Mouse (Mus musculus) right cerebral cortex, adult 18-20 months (tissue): Measurements from ENCODE around the gene Ereg.

Experiments used
- DNase-seq: peaks from one replicate; pipeline ENCODE4 v3.0.0; 2022; ENCODE audit warnings: mixed read lengths

Ereg gene

DNA sequence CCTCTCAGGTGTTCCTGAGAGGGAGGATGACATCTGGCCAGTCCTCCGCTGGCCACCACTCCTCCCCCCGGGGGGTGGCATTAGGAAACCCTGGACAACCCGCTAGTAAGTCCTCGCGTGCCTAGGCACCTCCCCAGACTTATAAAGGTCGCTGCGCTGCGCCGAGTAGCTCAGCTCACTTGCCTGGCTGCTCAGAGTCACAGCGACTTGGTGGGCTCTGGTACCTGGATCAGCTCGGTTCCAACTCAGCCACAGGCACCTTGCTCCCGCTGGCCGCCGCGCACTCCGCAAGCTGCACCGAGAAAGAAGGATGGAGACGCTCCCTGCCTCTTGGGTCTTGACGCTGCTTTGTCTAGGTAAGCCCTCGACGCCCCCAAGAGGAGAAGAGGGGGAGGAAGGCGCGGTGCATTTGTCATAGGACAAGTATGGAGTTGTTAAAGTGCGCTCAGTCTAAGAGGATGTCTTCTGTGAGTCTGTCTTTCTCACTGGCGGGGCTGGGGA lies at the start of gene Ereg:
Gene Ereg (plus strand): TSS at position 173 of the 501 bp plus-strand sequence.
- peak; percentile 2 for DNase-seq

DNA sequence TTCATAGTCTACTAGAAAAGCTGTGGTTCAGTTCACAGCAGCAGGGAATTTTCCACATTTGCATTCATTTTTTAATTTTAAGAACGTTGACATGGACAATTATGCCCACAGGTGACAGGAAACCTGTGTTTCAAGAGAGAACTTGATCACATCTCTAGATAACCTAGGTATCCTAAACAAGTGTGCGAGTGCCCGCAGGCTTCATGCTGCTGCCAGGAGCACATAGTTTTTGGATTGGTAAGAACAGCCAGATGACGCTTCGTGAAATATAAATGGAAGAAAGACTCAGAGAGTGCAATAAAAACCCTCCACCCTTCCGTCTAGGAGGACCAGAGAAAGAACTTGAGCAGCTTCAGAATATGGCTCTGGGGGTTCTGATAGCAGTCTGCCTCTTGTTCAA lies 47.3 kb upstream of the Ereg start, which contains the start of gene Epgn:
Gene Epgn (plus strand): TSS at position 301 of the 400 bp plus-strand sequence.
- DNase-seq: no peak

DNA sequence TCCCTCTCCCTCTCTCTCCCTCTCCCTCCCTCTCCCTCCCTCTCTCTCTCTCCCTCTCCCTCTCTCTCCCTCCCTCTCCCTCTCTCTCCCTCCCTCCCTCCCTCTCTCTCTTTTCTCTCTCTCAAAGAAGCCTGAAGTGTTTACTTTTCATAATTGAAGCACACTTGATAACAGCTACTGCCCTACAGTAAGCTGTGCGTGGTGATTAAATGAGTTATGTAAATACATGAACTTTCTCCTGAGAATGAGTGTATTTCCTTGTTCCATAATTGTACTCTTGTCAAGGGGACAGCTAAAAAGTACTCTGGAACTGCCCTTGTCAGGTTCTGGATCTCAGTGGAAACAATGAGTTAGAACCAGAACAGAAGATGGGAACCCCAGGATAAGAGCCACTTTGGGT lies 46.6 kb upstream of the Ereg start:
- no peak for DNase-seq

DNA sequence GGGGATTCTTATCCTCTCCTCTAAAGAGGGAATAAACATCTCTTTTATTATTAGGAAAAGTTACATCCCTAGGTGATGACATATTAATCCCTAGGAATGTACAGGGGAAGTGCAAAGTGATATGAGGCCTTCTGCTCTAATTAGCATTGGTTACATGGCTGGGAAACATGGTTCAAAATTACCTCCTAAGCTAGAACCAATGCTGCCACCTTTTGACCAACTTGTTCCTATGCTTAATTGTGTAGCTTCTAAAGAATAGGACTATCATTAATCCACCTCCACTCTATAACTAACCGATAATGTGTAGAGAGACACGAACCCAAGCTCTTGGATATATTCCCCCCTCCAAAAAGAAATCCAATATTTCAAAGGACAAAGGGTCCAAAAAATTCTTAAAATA lies 43.8 kb upstream of the Ereg start:
- no peak for DNase-seq

DNA sequence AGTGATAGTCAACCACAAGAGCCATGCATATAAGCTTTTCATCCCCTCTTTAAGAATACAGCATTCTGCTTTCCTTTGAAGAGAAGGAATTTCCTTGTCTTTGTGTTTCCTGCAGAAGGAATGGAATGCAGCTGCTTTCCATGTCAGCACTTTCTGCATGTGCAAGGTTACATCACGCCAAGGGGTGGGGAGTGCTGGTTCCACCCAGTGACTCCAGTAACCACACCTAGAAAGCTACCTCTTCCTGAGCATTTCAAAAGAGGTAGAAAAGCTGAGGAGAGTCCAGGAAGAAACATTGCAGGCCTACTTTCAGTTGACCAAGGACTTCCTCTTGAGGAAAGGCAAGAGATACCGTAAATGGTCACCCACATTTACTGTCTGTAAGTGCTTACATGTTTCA lies 39.1 kb upstream of the Ereg start:
- DNase-seq: no peak

DNA sequence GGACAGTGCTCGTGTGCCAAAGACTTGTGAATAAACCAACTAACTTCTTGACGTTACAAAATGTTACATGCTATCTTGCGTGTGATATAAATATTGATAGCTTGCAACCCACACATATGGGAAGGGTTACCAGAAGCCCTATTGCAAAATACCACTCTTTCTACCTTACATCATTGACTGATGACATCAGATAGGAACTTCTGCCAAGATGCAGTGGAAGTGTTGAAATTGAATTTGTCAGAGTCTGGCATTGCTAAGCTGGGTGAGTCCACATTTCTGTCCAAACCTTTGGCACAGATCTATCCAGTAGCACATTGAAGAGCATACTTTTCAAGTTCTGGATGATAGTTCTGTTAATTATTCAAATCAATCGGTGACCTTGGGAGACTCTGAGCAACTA lies 37.8 kb upstream of the Ereg start:
- DNase-seq: no peak

DNA sequence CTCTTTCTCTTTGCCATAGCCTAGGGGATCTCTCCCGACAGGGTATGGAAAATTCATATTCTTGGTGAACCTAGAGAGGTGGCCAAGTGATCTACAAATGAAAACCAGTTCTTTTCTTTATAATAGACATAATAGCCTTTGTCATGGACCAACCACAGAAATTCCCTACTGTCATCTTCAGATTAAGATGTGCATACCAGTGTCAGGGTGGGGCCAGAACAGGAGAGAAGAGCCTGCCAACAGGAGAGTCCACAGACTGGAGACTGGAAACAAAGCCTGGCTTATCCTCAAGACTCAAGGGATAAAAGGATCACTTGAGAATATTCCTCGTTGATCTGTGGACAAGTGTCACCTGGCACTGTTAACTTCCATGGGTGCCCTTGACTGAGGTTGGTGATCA lies 36.7 kb upstream of the Ereg start:
- DNase-seq: no peak

DNA sequence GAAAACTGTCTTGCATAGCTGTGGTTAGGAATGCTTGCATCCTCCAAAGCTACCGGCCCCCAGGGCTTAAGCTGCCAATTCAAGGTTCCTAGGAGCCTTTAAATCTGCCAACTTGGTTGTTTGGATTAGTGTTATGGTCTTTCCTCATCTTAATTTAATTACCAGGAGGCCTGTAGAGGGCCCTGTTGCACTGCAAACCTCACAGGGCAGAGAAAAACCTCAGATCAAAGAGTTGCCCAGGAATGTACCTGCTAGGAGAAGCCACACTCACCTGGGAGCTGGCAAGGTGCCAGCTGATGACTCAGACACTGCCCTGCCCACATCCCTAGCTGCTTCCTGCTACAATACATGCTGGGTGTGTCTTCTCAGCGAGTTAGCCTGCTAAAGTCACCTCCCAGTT lies 35.9 kb upstream of the Ereg start:
- peak; percentile 3 for DNase-seq

DNA sequence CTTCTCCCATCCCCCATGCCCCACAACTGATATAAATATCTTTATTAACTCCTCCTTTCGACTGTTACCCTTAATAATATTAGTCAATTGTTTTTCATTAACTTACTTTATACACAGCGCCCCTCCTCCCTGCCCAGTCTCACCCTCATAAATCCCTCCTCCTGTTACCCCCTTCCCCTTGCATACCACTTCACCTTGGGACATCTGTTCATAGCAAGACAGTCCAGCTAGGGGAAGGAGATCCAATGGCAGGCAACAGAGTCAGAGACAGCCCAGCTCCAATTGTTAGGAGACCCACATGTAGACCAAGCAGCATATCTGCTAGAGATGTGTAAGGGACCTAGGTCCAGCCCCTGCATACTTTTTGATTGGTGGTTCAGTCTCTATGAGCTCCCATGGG lies 35.5 kb upstream of the Ereg start:
- no peak for DNase-seq

DNA sequence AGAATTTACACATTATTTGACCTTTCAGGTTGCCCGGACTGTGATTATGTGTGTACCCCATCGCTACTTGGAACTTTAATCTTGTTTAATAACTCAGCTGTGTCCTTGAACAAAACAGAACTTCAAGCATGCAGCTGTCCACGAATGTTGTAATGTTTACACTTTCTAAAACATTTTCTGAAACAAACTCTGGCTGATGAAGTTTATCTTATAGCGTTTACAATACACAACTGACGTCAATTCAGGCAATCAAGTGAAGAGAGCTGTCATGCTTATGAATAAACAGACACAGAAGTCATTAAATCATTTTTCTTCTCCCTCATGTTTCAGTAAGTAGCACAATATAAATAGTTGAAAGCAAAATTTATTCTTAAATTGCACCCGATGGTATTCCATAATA lies 26.4 kb upstream of the Ereg start:
- DNase-seq: no peak

DNA sequence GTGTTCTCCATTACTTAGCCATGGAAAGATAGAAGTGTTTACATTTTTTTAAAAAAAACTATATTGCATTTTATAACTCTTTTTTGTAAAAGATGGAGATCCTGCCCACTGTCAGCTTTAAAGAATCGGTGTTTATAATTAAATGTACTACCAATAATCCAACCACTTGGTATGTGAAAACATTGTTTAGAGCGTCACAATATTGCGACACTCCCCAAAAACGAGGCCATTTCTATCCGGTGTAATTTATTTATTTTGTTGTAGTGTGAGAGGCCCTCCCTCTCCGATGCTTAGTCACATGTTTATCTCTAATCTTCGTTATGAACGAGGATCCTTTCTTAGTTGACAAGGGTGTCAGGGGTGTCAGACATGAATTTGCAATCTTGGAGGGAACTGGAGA lies 26.0 kb upstream of the Ereg start:
- DNase-seq: no peak

DNA sequence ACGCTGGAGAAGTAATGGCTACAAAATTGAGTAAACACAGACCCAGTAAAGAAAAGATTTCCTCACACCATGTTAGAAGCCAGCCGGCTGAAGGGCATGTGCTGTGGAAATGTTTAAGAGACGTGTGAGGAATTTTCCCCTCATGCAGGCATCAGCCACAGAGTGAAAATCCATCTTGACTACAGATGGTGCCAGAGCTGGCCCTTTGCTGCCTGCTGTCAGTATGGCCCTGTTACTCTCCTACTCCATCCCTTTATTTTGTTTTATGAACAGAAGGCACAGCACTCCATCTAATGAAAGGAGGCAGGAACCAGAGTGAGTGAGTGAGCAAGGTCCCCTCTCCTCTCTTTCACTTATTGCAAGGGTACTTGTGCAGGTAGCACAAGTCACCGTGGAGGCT lies 2.1 kb upstream of the Ereg start:
- no peak for DNase-seq

DNA sequence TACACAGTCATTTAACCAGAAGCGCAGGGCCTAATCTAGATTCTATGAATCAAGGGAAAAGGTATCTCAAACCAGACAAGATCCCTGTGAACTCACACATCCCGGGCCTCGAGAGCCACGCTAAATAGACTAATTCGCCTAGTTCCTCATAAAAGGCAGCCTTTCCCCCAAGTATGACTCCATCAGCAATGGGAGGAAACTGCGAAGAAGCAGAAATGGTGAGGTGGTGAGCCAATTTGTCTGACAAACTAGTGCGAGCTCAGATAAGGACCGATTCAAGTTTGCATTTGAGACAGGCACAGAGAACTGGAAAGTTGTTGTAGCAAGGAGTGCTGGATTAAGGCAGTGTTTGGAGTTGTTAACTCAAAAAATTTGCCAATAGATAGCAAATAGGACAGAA lies 796 bp upstream of the Ereg start:
- no peak for DNase-seq

DNA sequence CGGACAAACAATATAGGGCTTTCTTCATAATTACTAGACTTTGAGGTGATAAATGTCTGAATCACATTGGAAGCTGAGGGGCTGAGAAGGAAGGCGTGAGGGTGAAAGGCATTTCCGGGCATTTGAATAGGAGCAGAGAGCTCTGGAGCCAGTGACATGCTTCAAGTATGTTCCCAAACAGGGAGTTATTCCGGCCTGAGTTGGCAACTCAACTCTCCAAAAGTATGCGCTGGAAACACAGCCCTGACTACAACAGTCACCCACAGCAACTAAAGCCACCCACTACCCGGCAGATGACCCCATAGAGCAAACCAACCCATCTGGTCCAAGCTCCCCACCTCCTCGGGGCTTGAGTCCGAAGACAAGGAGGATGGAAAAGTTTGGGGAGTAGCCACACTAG lies 396 bp upstream of the Ereg start:
- no peak for DNase-seq

DNA sequence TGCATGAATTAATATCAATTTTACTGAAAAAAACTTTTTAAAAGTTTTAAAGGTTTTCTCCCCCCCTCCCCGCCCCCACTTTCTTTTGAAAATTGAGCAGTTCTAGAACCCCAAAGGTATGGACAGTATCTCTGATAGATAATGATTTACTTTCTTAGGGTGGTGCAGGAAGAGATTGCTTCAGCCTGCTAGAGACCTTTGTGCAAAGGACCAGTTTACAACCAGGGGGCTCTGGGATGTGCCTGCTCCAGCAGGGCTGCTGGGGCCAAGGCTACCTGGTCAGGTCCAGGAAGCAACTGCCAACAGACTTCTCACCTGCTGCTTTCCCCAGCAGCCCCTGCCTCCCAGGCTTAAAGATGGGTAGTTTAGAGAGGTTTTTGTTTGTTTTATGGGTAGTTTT lies 599 bp downstream of the Ereg start:
- DNase-seq: no peak

DNA sequence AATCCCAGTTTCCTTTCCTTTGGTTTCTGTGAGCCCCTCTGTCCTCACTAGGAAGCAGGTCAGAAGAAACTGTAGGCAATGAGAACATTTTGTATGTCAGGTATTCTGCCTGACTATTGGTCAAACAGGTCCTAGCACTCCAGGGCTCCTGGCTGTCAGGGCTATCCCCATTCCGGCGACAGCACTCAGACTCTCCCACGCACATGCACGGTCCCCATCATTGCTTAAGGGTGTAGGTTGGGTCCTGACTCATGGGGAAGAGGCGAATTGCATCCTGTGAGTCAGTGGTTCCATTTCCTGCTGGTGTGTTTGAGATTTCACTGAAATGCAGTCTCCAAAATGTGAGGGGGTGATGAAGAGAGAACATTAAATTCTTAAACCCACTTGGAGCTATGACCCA lies 8.6 kb downstream of the Ereg start:
- DNase-seq: peak; percentile 42

DNA sequence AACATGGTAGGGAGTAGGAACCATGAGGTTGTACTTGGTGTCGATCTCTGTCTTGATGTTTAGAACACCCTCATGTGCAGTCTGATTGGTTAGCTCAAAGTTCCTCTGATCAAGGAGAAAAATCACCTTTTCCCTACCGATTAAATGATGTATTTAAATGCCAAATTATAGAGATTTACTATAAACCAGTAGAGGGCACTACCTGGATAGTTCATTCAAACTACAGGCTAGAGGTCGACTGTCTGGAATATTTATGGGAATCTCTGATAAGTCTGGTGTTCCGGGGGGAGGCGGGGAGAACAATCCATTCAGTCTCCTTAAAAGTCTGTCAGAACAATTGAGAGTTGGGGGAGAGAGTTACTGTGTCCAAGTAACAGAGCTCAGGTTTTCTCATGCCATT lies 10.9 kb downstream of the Ereg start:
- no peak for DNase-seq

DNA sequence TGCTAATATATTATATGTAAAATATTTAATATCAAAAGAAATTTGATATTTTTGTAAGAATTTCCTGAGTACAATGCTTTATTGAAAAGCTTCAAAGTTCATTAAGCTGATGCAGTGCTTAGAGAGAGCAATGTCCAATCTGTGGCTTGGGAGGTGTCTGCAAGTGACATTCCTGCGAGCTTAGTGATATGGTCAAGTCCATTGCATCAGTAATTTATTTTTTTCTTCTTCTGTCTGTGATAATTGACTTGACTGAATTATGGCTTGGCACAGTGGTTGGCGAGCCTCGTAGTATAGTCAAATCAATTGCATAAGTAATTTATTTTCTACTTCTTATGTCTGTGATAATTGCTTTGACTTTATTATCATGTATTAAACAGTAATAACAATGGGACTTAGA lies 15.9 kb downstream of the Ereg start:
- no peak for DNase-seq

DNA sequence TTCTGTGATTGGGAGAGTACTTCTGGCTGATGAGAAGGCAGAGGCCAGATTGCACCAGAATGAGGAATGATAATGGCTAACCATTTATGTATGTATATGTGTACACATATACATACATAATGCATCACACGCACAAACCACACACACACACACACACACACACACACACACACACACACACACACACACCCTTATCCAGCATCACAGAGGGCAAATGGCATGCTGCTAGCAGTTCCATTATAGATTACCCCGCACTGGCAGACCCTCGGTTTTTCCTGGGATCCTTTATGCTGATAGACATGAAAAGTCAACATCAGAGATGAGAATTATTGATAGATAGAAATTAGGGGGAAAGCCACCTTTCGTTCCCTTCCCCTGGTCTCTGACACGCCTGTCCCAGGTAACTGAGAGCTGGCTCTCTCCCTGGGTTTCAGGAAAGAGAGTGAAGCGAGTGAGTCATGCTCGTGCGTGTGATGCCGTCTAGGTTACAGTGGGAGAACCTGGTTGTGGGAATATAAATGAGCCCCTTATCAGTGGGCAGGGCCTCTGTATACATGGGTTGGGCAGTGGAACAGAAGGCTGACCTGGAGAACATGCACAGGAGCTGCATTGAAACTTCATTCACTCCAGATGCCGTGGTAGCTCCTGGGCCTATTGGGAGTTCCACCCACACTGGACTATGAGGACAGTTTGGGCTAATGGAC lies 23.6 kb downstream of the Ereg start:
- no peak for DNase-seq

DNA sequence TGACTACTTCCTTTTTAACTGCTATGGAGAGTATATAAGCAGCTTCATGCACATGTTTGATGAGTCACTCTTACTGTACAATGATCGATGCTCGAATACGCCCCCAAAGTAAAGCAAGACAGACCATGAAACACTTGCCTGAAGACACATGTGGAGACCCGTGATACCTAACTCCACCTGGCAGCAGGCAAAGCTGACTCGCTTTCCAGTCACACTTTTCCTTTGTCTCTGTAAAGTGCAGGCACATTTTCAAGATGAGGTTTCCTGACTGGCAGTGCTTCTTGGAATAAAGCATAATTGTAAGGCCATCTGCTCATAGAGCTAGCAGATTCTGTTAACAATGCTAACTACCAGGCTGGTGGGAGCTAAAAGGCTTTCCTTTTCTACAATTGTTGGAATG lies 27.3 kb downstream of the Ereg start:
- DNase-seq: no peak

DNA sequence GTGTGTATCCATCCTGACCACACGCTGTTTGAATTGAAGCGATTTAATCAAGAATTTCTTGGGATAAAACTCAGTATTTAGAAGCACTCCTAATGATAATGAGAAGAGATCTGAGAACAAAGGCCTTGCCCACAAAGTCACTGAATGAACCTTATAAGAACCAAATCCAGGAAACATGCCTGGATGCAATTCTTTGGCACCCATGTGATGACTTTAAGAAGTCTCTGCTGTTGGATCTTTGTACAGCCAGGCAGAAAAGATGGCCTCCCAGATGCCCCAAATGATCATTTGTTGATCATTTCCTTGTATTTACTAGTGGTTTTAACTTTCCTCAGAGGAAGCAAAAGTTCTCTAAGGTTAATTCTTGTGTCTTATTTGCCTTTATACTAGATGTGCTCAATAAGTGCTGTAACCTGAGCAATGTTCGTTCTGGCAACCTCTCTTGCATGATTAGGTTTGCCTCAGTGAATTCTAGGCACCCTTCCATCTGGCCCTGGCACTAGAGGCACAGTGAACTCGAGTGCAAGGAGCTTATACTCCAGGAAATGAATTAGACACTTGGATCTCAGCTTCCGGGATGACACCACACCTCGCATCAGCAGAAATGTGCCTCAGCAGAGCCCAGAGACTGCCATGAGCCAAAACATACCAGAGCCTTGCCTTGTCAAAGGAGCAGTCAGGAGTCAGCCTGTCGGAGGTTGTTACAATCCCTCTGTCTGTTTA lies 29.7 kb downstream of the Ereg start:
- DNase-seq: no peak

DNA sequence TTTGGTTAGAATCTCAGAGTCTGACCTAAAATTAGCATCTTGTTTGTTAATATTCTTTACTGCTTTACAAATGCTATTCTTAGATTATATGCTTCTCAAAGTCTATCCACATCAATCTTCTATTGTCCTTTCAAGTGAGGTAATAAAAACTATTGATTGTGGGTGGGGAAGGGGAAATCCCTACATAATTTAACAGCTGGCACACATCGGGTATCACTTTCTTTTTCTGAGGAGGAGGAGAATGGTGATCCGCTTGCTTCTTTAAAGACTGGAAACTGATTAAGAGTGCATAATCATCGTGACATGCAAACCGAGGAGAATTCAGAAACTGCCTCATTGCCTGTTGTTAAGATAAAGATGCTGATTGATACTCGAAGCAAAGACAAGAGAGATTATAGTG lies 31.8 kb downstream of the Ereg start:
- no peak for DNase-seq

DNA sequence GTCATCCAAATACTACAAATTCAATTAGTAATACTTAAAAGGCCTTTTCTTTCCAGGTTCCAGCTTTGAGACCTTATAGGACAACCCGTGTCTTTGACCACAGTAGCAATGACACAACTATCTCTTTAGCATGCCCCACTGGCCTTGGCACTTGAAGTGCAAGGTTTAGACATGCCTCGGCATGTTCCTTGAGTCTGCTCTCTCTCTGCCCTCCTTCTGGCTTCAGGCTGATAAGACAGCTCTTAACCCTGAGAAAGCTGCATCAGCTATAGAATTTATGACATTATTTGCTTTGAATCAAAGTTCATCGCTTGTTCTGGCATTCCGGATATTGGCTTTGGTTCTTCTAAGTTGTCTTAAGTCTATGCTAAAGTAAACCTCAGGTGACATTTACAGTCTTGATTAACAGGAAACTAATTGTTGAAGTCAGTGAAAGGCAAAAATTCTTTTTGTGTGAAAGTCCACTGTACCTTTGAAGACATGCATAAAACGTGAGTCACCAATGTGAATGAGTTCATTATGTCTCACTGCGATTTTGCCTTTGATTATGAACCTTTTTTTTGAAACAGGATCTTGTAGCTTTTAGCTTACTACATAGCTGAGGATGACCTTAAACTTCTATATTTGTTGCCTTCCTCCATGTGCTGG lies 35.7 kb downstream of the Ereg start:
- no peak for DNase-seq

DNA sequence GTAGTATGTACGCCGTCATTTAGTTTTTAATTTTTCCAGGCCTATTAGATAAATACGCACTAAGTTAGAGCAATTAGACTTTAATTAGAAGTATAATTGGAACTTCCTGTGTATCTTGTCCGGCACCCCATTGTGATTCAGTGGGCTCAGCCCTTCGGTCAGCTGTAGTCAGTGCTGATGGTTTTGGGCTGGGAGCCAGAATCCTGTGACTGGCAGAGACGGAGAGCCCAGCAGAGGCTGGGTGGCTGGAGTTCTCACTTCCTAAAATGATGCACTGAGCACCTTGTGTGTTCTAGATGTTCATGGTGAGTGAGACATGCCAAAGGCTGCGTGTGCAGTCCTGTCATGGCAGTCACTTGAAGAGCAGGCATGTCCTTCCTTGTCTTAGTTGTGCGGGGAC lies 36.6 kb downstream of the Ereg start:
- no peak for DNase-seq
